Mouse (Mus musculus) monocyte, adult 5-6 weeks (primary cell): Measurements from ENCODE around the gene Tanc1. TPM values are rescaled to one million over a fixed set of nuclear protein-coding genes. Genes with fewer than 3 reads are reported as not detected.

Source experiments
- ATAC-seq: fragments of 153-309, 156-312 bp; replicated peaks from 2 replicates; pipeline ENCODE4 v1.8.0; 2017; ENCODE audit warnings: mild to moderate bottlenecking; ENCODE audit not compliant: low TSS enrichment, insufficient number of reproducible peaks, severe bottlenecking, poor library complexity, low FRiP score
- total RNA-seq: library from RNA; stranded (forward); fragments of 200-1000, 200-491, 200-594 nt; gene quantifications from 3 replicates; pipeline ENCODE4 v1.2.3, GENCODE M21; 2017

Gene Tanc1
- total RNA-seq = 4.3 to 14.2 TPM (median 6.8 TPM) in 3 replicates

GRCm38 (mm10) chr2:59611831-59612732 is at the start of gene Tanc1:
Tanc1 (plus strand) TSS chr2:59612042.
- ATAC-seq = no peak

- no peak for ATAC-seq
Observed at GRCm38 (mm10) chr2:59562215-59562614, 49.6 kb upstream of the Tanc1 start.

- no peak for ATAC-seq
Observed at GRCm38 (mm10) chr2:59562696-59563095, 49.1 kb upstream of the Tanc1 start.

GRCm38 (mm10) chr2:59564029-59564611 is 47.7 kb upstream of the Tanc1 start:
- ATAC-seq = peak; percentile 59

- ATAC-seq = no peak
Observed at GRCm38 (mm10) chr2:59564947-59565346, 46.9 kb upstream of the Tanc1 start.

- ATAC-seq = no peak
Observed at GRCm38 (mm10) chr2:59580939-59581338, 30.9 kb upstream of the Tanc1 start.

- ATAC-seq = no peak
Observed at GRCm38 (mm10) chr2:59583961-59584360, 27.9 kb upstream of the Tanc1 start.

GRCm38 (mm10) chr2:59587387-59588095 is 24.3 kb upstream of the Tanc1 start:
- ATAC-seq = no peak

- no peak for ATAC-seq
Observed at GRCm38 (mm10) chr2:59588096-59588405, 23.8 kb upstream of the Tanc1 start.

- no peak for ATAC-seq
Observed at GRCm38 (mm10) chr2:59593341-59593902, 18.4 kb upstream of the Tanc1 start.

GRCm38 (mm10) chr2:59594095-59594494 is 17.7 kb upstream of the Tanc1 start:
- no peak for ATAC-seq

GRCm38 (mm10) chr2:59596545-59596944 is 15.3 kb upstream of the Tanc1 start:
- ATAC-seq = no peak

GRCm38 (mm10) chr2:59598286-59598685 is 13.6 kb upstream of the Tanc1 start:
- ATAC-seq = no peak

GRCm38 (mm10) chr2:59598894-59599293 is 12.9 kb upstream of the Tanc1 start:
- no peak for ATAC-seq

- no peak for ATAC-seq
Observed at GRCm38 (mm10) chr2:59599338-59600111, 12.3 kb upstream of the Tanc1 start.

- no peak for ATAC-seq
Observed at GRCm38 (mm10) chr2:59600123-59600840, 11.6 kb upstream of the Tanc1 start.

GRCm38 (mm10) chr2:59600980-59601379 is 10.9 kb upstream of the Tanc1 start:
- ATAC-seq = no peak

GRCm38 (mm10) chr2:59601452-59601851 is 10.4 kb upstream of the Tanc1 start:
- ATAC-seq = no peak
